Mouse (Mus musculus) brain, embryonic 14.5 days (tissue): ENCODE data around the gene Phlda1. TPM values are rescaled to one million over a fixed set of nuclear protein-coding genes. Genes with fewer than 3 reads are reported as not detected.

ENCODE experiments used
- DNase-seq: peaks from one replicate; pipeline ENCODE4 v3.0.0-alpha.2; 2011; ENCODE audit warnings: low read depth
- CTCF ChIP-seq: fragments of 200-500 bp; IDR thresholded peaks from 2 replicates; pipeline ENCODE4 v1.5.1; 2012; ENCODE audit warnings: inconsistent platforms, mild to moderate bottlenecking, moderate library complexity, borderline replicate concordance; ENCODE audit not compliant: insufficient read depth, insufficient read length; ENCODE audit errors: extremely low read depth
- POLR2A ChIP-seq: fragments of 200-500 bp; IDR thresholded peaks from 2 replicates; pipeline ENCODE4 v1.6.1; 2012; ENCODE audit warnings: mild to moderate bottlenecking, inconsistent platforms, borderline replicate concordance; ENCODE audit not compliant: poor library complexity, insufficient read depth, insufficient read length, severe bottlenecking; ENCODE audit errors: extremely low read depth
- polyA plus RNA-seq: library from polyadenylated mRNA; depleted of rRNA; stranded (reverse); fragments of >200 nt; gene quantifications from 2 replicates; pipeline ENCODE4 v1.2.3, GENCODE M21; 2012; rRNA removed

The Phlda1 gene
- polyA plus RNA-seq, 1 experiment = 40.6 TPM

- TF ChIP-seq CTCF = no peak
- DNase-seq = no peak
These were observed 31.3 kb downstream of the Phlda1 start for GRCm38 (mm10) chr10:111537410-111537809.

- TF ChIP-seq CTCF (no peak), POLR2A (no peak)
- peak; percentile 56 for DNase-seq
These were observed 33.7 kb downstream of the Phlda1 start for GRCm38 (mm10) chr10:111539724-111540324.

DNA sequence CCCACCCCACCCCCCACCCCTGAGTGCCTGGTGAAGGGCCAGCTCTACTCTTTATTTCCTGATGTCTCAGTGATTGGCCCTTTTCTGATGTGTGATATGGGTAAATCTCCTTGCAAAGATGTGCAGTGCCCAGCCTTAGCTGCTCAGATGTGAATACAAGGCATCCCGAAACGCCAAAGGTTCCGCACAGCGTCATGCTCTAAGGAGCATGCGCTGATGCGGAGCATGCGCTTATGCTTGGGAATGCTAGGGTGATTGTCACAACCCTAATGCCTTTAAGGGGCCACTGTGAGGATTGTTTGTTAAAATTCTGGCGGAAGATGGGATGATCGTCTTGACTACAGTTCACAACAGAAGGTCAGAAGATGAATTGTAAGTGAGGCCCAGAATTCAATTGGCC, 34.6 kb downstream of the Phlda1 start:
- no peak for DNase-seq
- TF ChIP-seq CTCF (no peak), POLR2A (no peak)

- TF ChIP-seq CTCF = no peak
- TF ChIP-seq POLR2A = no peak
- DNase-seq = no peak
These were observed 37.0 kb downstream of the Phlda1 start for GRCm38 (mm10) chr10:111543106-111543505.

DNA sequence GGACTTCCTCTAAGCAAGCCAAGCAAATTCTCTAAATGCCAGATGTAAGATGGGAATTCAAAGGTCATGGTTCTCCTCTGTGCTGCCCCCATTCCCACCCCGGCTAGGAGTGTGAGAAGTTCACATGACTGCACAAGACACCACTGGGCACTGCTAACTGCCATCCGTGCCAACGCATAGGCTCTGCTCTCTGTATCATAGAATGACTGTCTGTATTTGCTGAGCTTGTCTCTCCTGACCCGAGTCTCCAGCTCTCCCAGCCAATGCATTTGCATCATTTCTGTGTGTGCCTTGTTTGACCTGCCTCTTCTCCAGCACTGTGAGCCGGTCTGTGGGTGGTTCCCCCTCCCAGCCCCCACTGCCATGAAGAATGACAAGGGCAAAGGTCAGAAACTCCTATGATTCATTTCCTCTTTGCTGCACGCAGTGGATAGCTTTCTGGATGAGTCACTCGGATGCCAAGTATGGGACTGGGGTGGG, 37.7 kb downstream of the Phlda1 start:
- TF ChIP-seq CTCF = no peak
- no peak for TF ChIP-seq POLR2A
- no peak for DNase-seq

DNA sequence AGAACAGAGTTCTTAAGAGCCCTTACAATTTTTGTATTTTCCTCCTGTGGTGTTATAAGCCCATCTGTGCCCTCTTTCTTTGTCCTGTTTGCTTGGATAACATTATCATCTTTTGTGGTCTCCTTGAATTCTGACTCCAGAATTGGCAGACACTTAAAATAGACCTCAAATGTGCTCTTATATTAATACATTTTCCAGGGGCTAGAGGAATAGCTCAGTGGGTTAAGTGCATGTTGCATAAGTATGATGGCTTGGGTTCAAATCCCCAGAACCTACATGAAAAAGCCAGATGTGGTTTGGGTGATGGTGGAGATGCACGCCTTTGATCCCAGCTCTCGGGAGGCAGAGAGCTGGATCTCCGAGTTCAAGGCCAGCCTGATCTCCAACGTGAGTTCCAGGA, 38.2 kb downstream of the Phlda1 start:
- no peak for DNase-seq
- no peak for TF ChIP-seq CTCF

DNA sequence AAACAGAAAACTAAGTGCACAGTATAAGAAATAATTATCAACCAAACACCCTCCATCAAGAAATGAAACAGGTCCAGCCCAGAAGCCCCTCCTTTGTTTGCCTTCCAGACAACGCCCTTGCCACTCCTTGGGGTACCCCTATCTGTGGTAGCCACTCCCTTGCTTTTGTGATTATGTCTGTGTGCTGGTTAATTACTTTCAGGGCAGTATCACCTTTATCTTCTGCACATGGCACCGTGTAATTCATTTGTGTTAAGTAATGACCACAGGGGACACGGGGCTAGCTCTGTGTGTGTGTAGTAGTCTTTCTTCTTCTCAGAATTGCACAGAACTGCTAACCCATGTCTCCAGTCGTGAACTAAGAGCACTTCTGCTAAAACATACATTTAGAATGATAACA, 39.6 kb downstream of the Phlda1 start:
- DNase-seq = no peak
- TF ChIP-seq CTCF (no peak), POLR2A (no peak)

GRCm38 (mm10) chr10:111547881-111548372, 41.8 kb downstream of the Phlda1 start:
- no peak for DNase-seq
- no peak for TF ChIP-seq POLR2A
- no peak for TF ChIP-seq CTCF

DNA sequence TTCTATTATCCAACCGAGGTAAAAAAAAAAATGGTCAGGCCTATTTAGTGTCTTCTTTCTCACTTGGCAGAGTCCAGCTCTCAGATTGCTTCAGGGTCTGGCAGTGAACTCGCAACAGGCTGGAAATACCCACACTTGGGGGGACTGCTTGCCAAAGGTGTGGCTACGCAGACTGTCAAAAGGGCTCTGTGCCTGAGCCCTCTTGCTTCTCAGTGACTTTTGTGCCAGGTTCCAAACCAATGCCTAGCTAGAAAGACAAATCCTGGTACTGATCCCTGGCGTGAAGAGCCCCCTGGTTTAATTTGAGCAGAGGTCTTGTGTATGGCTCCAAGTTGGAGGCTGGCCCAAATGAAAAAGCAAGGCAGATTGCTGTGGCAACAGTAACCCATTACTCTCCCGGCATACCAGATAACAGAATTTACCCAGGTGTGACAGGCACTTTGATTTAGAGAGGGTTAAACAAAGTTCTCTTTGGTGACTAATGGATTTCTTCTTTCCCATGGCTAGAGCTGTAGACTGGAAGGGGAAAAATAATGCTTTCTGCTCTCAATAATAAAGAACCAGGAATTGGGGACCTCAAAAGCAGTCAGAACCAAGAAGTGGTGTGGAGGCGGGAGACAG, 44.1 kb downstream of the Phlda1 start:
- DNase-seq = peak; percentile 76
- TF ChIP-seq CTCF = no peak
- TF ChIP-seq POLR2A = no peak

DNA sequence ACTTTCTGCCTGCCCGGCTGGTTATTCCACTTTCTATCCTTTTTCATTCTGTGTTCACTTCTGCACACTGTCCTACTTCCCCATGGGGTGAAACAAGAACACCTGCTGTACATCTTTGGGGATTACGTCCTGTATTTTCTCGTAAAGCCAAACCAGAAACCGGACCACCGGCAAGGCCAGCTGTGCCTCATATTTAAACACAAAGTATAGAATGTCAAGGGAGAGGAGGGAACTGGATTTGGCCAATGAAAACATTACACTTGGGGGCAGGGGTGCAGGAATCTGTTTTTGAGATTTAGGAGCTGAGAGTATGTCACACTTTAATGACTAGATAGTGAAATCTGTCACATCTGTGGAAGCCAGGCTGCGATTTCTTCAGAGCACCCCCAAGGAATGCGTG, 47.6 kb downstream of the Phlda1 start:
- DNase-seq = no peak
- TF ChIP-seq POLR2A = no peak

DNA sequence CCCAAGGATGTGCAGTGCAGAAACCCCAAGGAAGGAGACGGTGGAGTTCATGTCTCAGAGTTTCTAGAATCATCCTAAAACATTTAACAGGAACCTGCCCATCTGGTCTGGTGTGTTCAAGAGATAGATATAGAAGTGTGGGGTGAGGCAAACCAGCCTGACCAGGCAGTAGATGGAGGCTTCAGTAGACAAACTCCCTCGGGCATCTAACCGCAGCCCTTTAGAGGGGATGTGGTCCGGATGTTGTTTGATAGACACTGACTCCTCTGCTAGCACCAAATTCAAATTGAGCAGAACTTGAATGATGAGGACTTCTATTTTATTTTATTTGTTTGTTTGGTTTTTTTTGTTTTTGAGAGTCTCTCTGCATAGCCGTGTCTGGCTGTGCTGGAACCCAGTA, 48.6 kb downstream of the Phlda1 start:
- DNase-seq = no peak
- TF ChIP-seq POLR2A = no peak
- no peak for TF ChIP-seq CTCF

DNA sequence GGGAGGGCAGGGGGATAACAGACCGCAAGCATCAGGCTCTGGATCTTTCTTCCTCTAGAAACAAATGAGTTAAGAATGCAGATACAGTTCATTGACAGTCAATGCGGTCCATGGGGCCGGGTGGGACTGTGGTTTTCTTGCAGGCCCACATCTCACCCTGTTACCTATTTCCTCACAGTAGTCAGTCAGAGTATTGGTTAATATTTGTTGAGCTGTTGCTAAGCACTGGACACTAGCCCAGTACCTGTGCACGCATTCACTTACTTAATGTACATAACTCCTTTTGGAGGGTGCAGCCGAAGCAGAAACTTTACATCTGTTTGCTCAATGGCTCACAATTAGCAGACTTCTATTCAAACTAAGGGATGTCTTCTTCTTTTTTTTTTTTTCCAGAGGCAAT, 52.1 kb downstream of the Phlda1 start:
- TF ChIP-seq CTCF = no peak
- TF ChIP-seq POLR2A = no peak

More for the DNA sequence above, 52.1 kb downstream of the Phlda1 start:
- no peak for DNase-seq

Other genes with a start within 250 kb of the Phlda1 start
- gene Bbs10, start 207.6 kb upstream of the Phlda1 start, polyA plus RNA-seq = 4.3 and 5.4 TPM in 2 replicates
- 201 and 274 TPM in 2 replicates for gene Nap1l1, start 33.1 kb upstream of the Phlda1 start, polyA plus RNA-seq